In genomic region chr5:62815741-62816140, GRCm38 (mm10) we compare ENCODE assay signal across 17 mouse cellular contexts. TPM values are rescaled to one million over a fixed set of nuclear protein-coding genes. Genes with fewer than 3 reads are reported as not detected.
A peak's percentile ranks its signal among the peaks of the same experiment; 100 is the strongest.
DNase-seq lines count a peak whose midpoint lies in the region; ATAC-seq and TF ChIP-seq lines count a peak whose summit lies in the region.
"Had no signal": no experiment of that assay in that cellular context is flagged by ENCODE, and none has a peak within 500 bp of the region (broad histone marks: within the 10 kb centered on the region; RNA-seq: fewer than 3 reads in every experiment).

No protein-coding gene starts in this region.

- no peak for TF ChIP-seq POLR2A in liver, adult 2 months (IDR thresholded peaks at IDR 0.05; ENCODE audit: extremely low read depth, insufficient read depth, low read length)

- no peak overlapping the region for H3K4me2 ChIP-seq in forebrain, embryonic 16.5 days (ENCODE audit: low read length)
- H3K4me2 ChIP-seq: forebrain, embryonic 15.5 days; stomach, embryonic 15.5 days had no signal

- no peaks in the 10 kb centered on the region for H3K27me3 ChIP-seq in liver, adult 2 months (ENCODE audit: control insufficient read depth, insufficient read depth, low read length)
- H3K27me3 ChIP-seq in forebrain, embryonic 16.5 days (replicated peaks; ENCODE audit: control insufficient read depth, insufficient read depth, low read length): no peaks in the 10 kb centered on the region
- H3K27me3 ChIP-seq: forebrain, embryonic 15.5 days; stomach, embryonic 15.5 days had no signal

- H3K9ac ChIP-seq in liver, adult 2 months (ENCODE audit: low read depth, low read length): no peak overlapping the region
- no peak overlapping the region for H3K9ac ChIP-seq in forebrain, embryonic 16.5 days (replicated peaks; ENCODE audit: low read depth, low read length)
- H3K9ac ChIP-seq: forebrain, embryonic 15.5 days; liver, postnatal 0 days; stomach, embryonic 15.5 days had no signal

- H3K4me1 ChIP-seq in liver, adult 2 months (ENCODE audit: control insufficient read depth, insufficient read depth, low read length): no peaks in the 10 kb centered on the region
- H3K4me1 ChIP-seq in forebrain, embryonic 16.5 days (replicated peaks; ENCODE audit: control insufficient read depth, insufficient read depth, low read length): 0 out of 2 replicates have a peak, but pooled peaks cover 1% of the 10 kb centered on the region
- H3K4me1 ChIP-seq: forebrain, embryonic 15.5 days; hindbrain, embryonic 10.5 days; limb, embryonic 10.5 days; stomach, embryonic 15.5 days had no signal

- H3K79me2 ChIP-seq in liver, adult 2 months (ENCODE audit: control insufficient read depth, insufficient read depth, low read length): no peaks in the 10 kb centered on the region

- H3K4me3 ChIP-seq in liver, adult 2 months (ENCODE audit: insufficient read depth, low read depth, low read length): no peak overlapping the region
- no peak overlapping the region for H3K4me3 ChIP-seq in forebrain, embryonic 16.5 days (replicated peaks; ENCODE audit: low read length)
- H3K4me3 ChIP-seq: forebrain, embryonic 15.5 days; hindbrain, embryonic 10.5 days; limb, embryonic 10.5 days; stomach, embryonic 15.5 days had no signal

- H3K36me3 ChIP-seq in liver, adult 2 months (ENCODE audit: control insufficient read depth, insufficient read depth, low read length): no peaks in the 10 kb centered on the region
- H3K36me3 ChIP-seq in forebrain, embryonic 16.5 days (ENCODE audit: control insufficient read depth, insufficient read depth): no peaks in the 10 kb centered on the region
- H3K36me3 ChIP-seq: forebrain, embryonic 15.5 days; hindbrain, embryonic 10.5 days; limb, embryonic 10.5 days; stomach, embryonic 15.5 days had no signal

- no peak overlapping the region for H3K27ac ChIP-seq in liver, adult 2 months (replicated peaks; ENCODE audit: insufficient read depth, low read depth, low read length)
- H3K27ac ChIP-seq in forebrain, embryonic 16.5 days (ENCODE audit: low read length): no peak overlapping the region
- H3K27ac ChIP-seq: forebrain, embryonic 15.5 days; hindbrain, embryonic 10.5 days; limb, embryonic 10.5 days; stomach, embryonic 15.5 days had no signal

- ATAC-seq in neutrophil, adult 5-6 weeks (ENCODE audit: extremely low read depth, insufficient number of reproducible peaks, low FRiP score, poor library complexity, severe bottlenecking): peak; percentile 97
- ATAC-seq in erythroblast, adult 5-6 weeks (replicated peaks; ENCODE audit: low FRiP score, poor library complexity, severe bottlenecking): no peak
- ATAC-seq in forebrain, embryonic 16.5 days: no peak
- ATAC-seq: forebrain, embryonic 15.5 days; liver, postnatal 0 days had no signal

- TF ChIP-seq CTCF in liver, adult 2 months (IDR thresholded peaks at IDR 0.05; ENCODE audit: low read depth, low read length): no peak

- WGBS in liver, adult 2 months: 62% methylated on average over 1 of the region's 1 CpGs
- 84% methylated on average over 1 of the region's 1 CpGs for WGBS in forebrain, embryonic 16.5 days

- no peaks in the 10 kb centered on the region for H3K9me3 ChIP-seq in forebrain, embryonic 16.5 days (ENCODE audit: control insufficient read depth, low read length)
- H3K9me3 ChIP-seq: forebrain, embryonic 15.5 days; hindbrain, embryonic 10.5 days; limb, embryonic 10.5 days; stomach, embryonic 15.5 days had no signal

- DNase-seq in liver, adult 2 months (ENCODE audit: extremely low read depth, low read depth, low spot score): peak; percentile 7
- DNase-seq in liver: no peak
- DNase-seq in B cell, adult 2 months: peak; percentile 48 to 58
- DNase-seq in c-Kit-positive CD71-negative TER-119-negative erythroid progenitor cells, embryonic 14.5 days (ENCODE audit: low read depth): peak; percentile 12
- DNase-seq in heart, postnatal 4 days: no peak
- DNase-seq: cerebellum, postnatal 25 days; kidney, adult 18-20 months; liver, postnatal 0 days had no signal

RNA-seq across cellular contexts. Expression of gene Dthd1, which starts 2.1 kb away (rescaled TPM):
- total RNA-seq in liver, adult 2 months (2014; rRNA removed): not detected in 2 replicates
- polyA plus RNA-seq in liver, adult 2 months (2012; rRNA removed): 0.04 TPM in 1 of 2 replicates, not detected in the other
- total RNA-seq in neutrophil, adult 5-6 weeks (2017): not detected in 2 replicates
- not detected for total RNA-seq in heart, postnatal 4 days (2021)
- total RNA-seq in erythroblast, adult 5-6 weeks (2015; ENCODE audit: low replicate concordance): not detected in 2 replicates
- not detected in 2 replicates for total RNA-seq in erythroblast, adult 5-6 weeks (2017; ENCODE audit: low replicate concordance)
- not detected in 2 replicates for polyA plus RNA-seq in forebrain, embryonic 16.5 days (2015; fragmentation: Nextera tagmentation; extraction: Ambion mirVana)
- polyA plus RNA-seq: brain, embryonic 14.5 days; forebrain, embryonic 15.5 days; gonadal fat pad, adult 2 months; hindbrain, embryonic 10.5 days; limb, embryonic 10.5 days; liver, postnatal 0 days; stomach, embryonic 15.5 days had no signal

RNA-seq across cellular contexts. Expression of gene Arap2, which starts 49.8 kb away (rescaled TPM):
- total RNA-seq in liver, adult 2 months (2014; rRNA removed): 24.0 and 28.9 TPM in 2 replicates
- polyA plus RNA-seq in liver, adult 2 months (2012; rRNA removed): 1.7 and 2.1 TPM in 2 replicates
- total RNA-seq in neutrophil, adult 5-6 weeks (2017): 59.8 and 69.9 TPM in 2 replicates
- 1 to 10 TPM; 6.5 to 8.6 TPM for total RNA-seq in heart, postnatal 4 days (2021)
- 4.8 and 7.5 TPM in 2 replicates for total RNA-seq in erythroblast, adult 5-6 weeks (2015; ENCODE audit: low replicate concordance)
- 2.1 and 5.6 TPM in 2 replicates for total RNA-seq in erythroblast, adult 5-6 weeks (2017; ENCODE audit: low replicate concordance)
- 3.3 and 6.5 TPM in 2 replicates for polyA plus RNA-seq in forebrain, embryonic 16.5 days (2015; fragmentation: Nextera tagmentation; extraction: Ambion mirVana)

Comparison
In these comparisons a context has a peak if more than half of its experiments do, and no peak if none do; other contexts are left out.
1. DNase-seq: peak in liver, adult 2 months (single experiment), B cell, adult 2 months (2 of 2) and c-Kit-positive CD71-negative TER-119-negative erythroid progenitor cells, embryonic 14.5 days (single experiment); none in liver (single experiment) and heart, postnatal 4 days (single experiment).